Mouse (Mus musculus) forebrain, embryonic 15.5 days (tissue): Measurements from ENCODE around the gene Tgm1. TPM values are rescaled to one million over a fixed set of nuclear protein-coding genes. Genes with fewer than 3 reads are reported as not detected.

ENCODE experiments used
- ATAC-seq: fragments of 200-750 bp; cut with Nextera tagmentation; replicated peaks from 2 replicates; pipeline ENCODE4 v1.8.0; 2017; ENCODE audit warnings: mild to moderate bottlenecking, moderate TSS enrichment, moderate library complexity
- H3K27ac ChIP-seq: fragments of 300-500 bp; sonication (generic); replicated peaks from 2 replicates; pipeline ENCODE4 v1.5.1; 2015; ENCODE audit warnings: mild to moderate bottlenecking, inconsistent platforms
- H3K27me3 ChIP-seq: fragments of 300-500 bp; sonication (generic); 2 replicates; pipeline ENCODE4 v1.6.1; 2015; ENCODE audit warnings: inconsistent platforms
- H3K36me3 ChIP-seq: fragments of 300-500 bp; sonication (generic); 2 replicates; pipeline ENCODE4 v1.6.1; 2015; ENCODE audit warnings: mild to moderate bottlenecking, inconsistent platforms
- H3K4me1 ChIP-seq: fragments of 300-500 bp; sonication (generic); 2 replicates; pipeline ENCODE4 v1.6.1; 2015; ENCODE audit warnings: inconsistent platforms
- H3K4me2 ChIP-seq: fragments of 300-500 bp; sonication (generic); replicated peaks from 2 replicates; pipeline ENCODE4 v1.6.1; 2015; ENCODE audit warnings: mild to moderate bottlenecking, inconsistent platforms
- H3K4me3 ChIP-seq: fragments of 300-500 bp; sonication (generic); 2 replicates; pipeline ENCODE4 v1.5.1; 2015; ENCODE audit warnings: mild to moderate bottlenecking, inconsistent platforms
- H3K9ac ChIP-seq: fragments of 300-500 bp; sonication (generic); replicated peaks from 2 replicates; pipeline ENCODE4 v1.6.1; 2015; ENCODE audit warnings: mild to moderate bottlenecking, inconsistent platforms
- H3K9me3 ChIP-seq: fragments of 300-500 bp; sonication (generic); 2 replicates; pipeline ENCODE4 v1.6.1; 2016; ENCODE audit warnings: inconsistent platforms
- WGBS: fragments of 180-500 bp; shearing (Covaris S2); methylation state at CpG from one replicate; pipeline ENCODE4 v1.1.7; 2015; ENCODE audit warnings: mixed read lengths; 5-methylcytosine and 5-hydroxymethylcytosine counted together
- polyA plus RNA-seq: library from polyadenylated mRNA; unstranded; fragments of >200 nt; fragmentation: Nextera tagmentation; extraction: Ambion mirVana; gene quantifications from 2 replicates; pipeline ENCODE4 v1.2.1, GENCODE M21; 2015

The Tgm1 gene
- polyA plus RNA-seq, 1 experiment from 2014 or later: 0.20 TPM

- no peak for ATAC-seq
- no peak overlapping the region for H3K4me3 ChIP-seq
- no peaks in the 10 kb centered on the region for H3K9me3 ChIP-seq
- no peak overlapping the region for H3K27ac ChIP-seq
- H3K4me2 ChIP-seq: no peak overlapping the region
- no peak overlapping the region for H3K9ac ChIP-seq
- H3K36me3 ChIP-seq: peaks cover 18% of the 10 kb centered on the region
- H3K4me1 ChIP-seq: no peaks in the 10 kb centered on the region
- no peaks in the 10 kb centered on the region for H3K27me3 ChIP-seq
- 91% methylated on average over 9 of the region's 9 CpGs for WGBS
Observed at GRCm38 (mm10) chr14:55737086-55737687, 23.5 kb upstream of the Tgm1 start.

- WGBS: 78% methylated on average over 4 of the region's 4 CpGs
- H3K9me3 ChIP-seq: no peaks in the 10 kb centered on the region
- H3K4me2 ChIP-seq: no peak overlapping the region
- no peak for ATAC-seq
- no peak overlapping the region for H3K9ac ChIP-seq
- H3K4me1 ChIP-seq: 0 out of 2 replicates have a peak, but pooled peaks cover 2% of the 10 kb centered on the region
- no peak overlapping the region for H3K27ac ChIP-seq
- H3K36me3 ChIP-seq: peaks cover 14% of the 10 kb centered on the region
- no peak overlapping the region for H3K4me3 ChIP-seq
- no peaks in the 10 kb centered on the region for H3K27me3 ChIP-seq
Observed at GRCm38 (mm10) chr14:55735758-55736157, 22.0 kb upstream of the Tgm1 start.

GRCm38 (mm10) chr14:55735334-55735733 is 21.6 kb upstream of the Tgm1 start:
- no peak for ATAC-seq
- 73% methylated on average over 3 of the region's 3 CpGs for WGBS

GRCm38 (mm10) chr14:55734869-55735268 is 21.1 kb upstream of the Tgm1 start:
- no peak overlapping the region for H3K4me3 ChIP-seq
- no peak overlapping the region for H3K9ac ChIP-seq
- no peak overlapping the region for H3K4me2 ChIP-seq
- peaks cover 7% of the 10 kb centered on the region for H3K36me3 ChIP-seq
- WGBS: 73% methylated on average over 7 of the region's 7 CpGs
- ATAC-seq: no peak
- peaks cover 11% of the 10 kb centered on the region for H3K4me1 ChIP-seq
- no peak overlapping the region for H3K27ac ChIP-seq
- H3K9me3 ChIP-seq: no peaks in the 10 kb centered on the region
- H3K27me3 ChIP-seq: no peaks in the 10 kb centered on the region

More at GRCm38 (mm10) chr14:55735334-55735733, 21.6 kb upstream of the Tgm1 start:
- H3K27ac ChIP-seq: no peak overlapping the region
- H3K36me3 ChIP-seq: peaks cover 11% of the 10 kb centered on the region
- H3K9me3 ChIP-seq: no peaks in the 10 kb centered on the region
- H3K4me3 ChIP-seq: no peak overlapping the region
- H3K9ac ChIP-seq: no peak overlapping the region
- H3K27me3 ChIP-seq: no peaks in the 10 kb centered on the region
- no peak overlapping the region for H3K4me2 ChIP-seq
- H3K4me1 ChIP-seq: peaks cover 6% of the 10 kb centered on the region; the same call in 1 of the 2 replicates

- Histone ChIP-seq H3K4me2 (no peak overlapping the region), H3K4me3 (no peak overlapping the region), H3K27ac (no peak overlapping the region), H3K9me3 (no peaks in the 10 kb centered on the region), H3K27me3 (no peaks in the 10 kb centered on the region), H3K9ac (no peak overlapping the region), H3K36me3 (peaks cover 7% of the 10 kb centered on the region), H3K4me1 (peaks cover 11% of the 10 kb centered on the region)
- ATAC-seq: no peak
- WGBS: 77% methylated on average over 10 of the region's 10 CpGs
Observed at GRCm38 (mm10) chr14:55733889-55734288, 20.2 kb upstream of the Tgm1 start.

GRCm38 (mm10) chr14:55730531-55731032 is 16.9 kb upstream of the Tgm1 start:
- Histone ChIP-seq H3K4me2 (no peak overlapping the region), H3K9ac (no peak overlapping the region), H3K9me3 (no peaks in the 10 kb centered on the region), H3K4me3 (no peak overlapping the region), H3K4me1 (peaks cover 11% of the 10 kb centered on the region), H3K27ac (peak overlapping the region; percentile 52; the same call in 1 of the 2 replicates), H3K27me3 (no peaks in the 10 kb centered on the region), H3K36me3 (no peaks in the 10 kb centered on the region)
- ATAC-seq: peak; percentile 64
- WGBS: 57% methylated on average over 7 of the region's 7 CpGs

GRCm38 (mm10) chr14:55730116-55730515 is 16.4 kb upstream of the Tgm1 start:
- no peaks in the 10 kb centered on the region for H3K27me3 ChIP-seq
- no peak overlapping the region for H3K4me2 ChIP-seq
- no peak overlapping the region for H3K9ac ChIP-seq
- no peaks in the 10 kb centered on the region for H3K36me3 ChIP-seq
- peak; percentile 19; the same call in 1 of the 2 replicates for ATAC-seq
- WGBS: 63% methylated on average over 7 of the region's 7 CpGs
- peaks cover 11% of the 10 kb centered on the region for H3K4me1 ChIP-seq
- no peak overlapping the region for H3K4me3 ChIP-seq
- no peaks in the 10 kb centered on the region for H3K9me3 ChIP-seq
- peak overlapping the region; percentile 52; the same call in 1 of the 2 replicates for H3K27ac ChIP-seq

GRCm38 (mm10) chr14:55727889-55728685 is 14.4 kb upstream of the Tgm1 start:
- ATAC-seq: no peak
- H3K4me1 ChIP-seq: peaks cover 11% of the 10 kb centered on the region
- H3K9ac ChIP-seq: no peak overlapping the region
- H3K4me3 ChIP-seq: no peak overlapping the region
- H3K27ac ChIP-seq: no peak overlapping the region
- no peaks in the 10 kb centered on the region for H3K36me3 ChIP-seq
- H3K9me3 ChIP-seq: no peaks in the 10 kb centered on the region
- WGBS: 73% methylated on average over 8 of the region's 8 CpGs
- H3K4me2 ChIP-seq: no peak overlapping the region
- H3K27me3 ChIP-seq: no peaks in the 10 kb centered on the region

GRCm38 (mm10) chr14:55726261-55726660 is 12.5 kb upstream of the Tgm1 start:
- ATAC-seq: no peak
- no peaks in the 10 kb centered on the region for H3K27me3 ChIP-seq
- H3K9ac ChIP-seq: no peak overlapping the region
- H3K36me3 ChIP-seq: no peaks in the 10 kb centered on the region
- no peak overlapping the region for H3K27ac ChIP-seq
- H3K4me2 ChIP-seq: no peak overlapping the region
- H3K9me3 ChIP-seq: no peaks in the 10 kb centered on the region
- H3K4me3 ChIP-seq: no peak overlapping the region
- H3K4me1 ChIP-seq: peaks cover 20% of the 10 kb centered on the region

- Histone ChIP-seq H3K9me3 (no peaks in the 10 kb centered on the region), H3K27ac (no peak overlapping the region), H3K27me3 (no peaks in the 10 kb centered on the region), H3K36me3 (0 out of 2 replicates have a peak, but pooled peaks cover 4% of the 10 kb centered on the region), H3K4me2 (no peak overlapping the region), H3K9ac (no peak overlapping the region), H3K4me3 (no peak overlapping the region), H3K4me1 (peaks cover 13% of the 10 kb centered on the region)
- no peak for ATAC-seq
- 63% methylated on average over 8 of the region's 8 CpGs for WGBS
Observed at GRCm38 (mm10) chr14:55724411-55724871, 10.7 kb upstream of the Tgm1 start.

- Histone ChIP-seq H3K4me2 (no peak overlapping the region), H3K27ac (no peak overlapping the region), H3K27me3 (no peaks in the 10 kb centered on the region), H3K4me1 (peaks cover 13% of the 10 kb centered on the region), H3K4me3 (no peak overlapping the region), H3K9me3 (no peaks in the 10 kb centered on the region), H3K9ac (no peak overlapping the region), H3K36me3 (0 out of 2 replicates have a peak, but pooled peaks cover 5% of the 10 kb centered on the region)
- ATAC-seq: no peak
- 89% methylated on average over 7 of the region's 7 CpGs for whole genome bisulfite sequencing
Observed at GRCm38 (mm10) chr14:55723433-55723832, 9.7 kb upstream of the Tgm1 start.

- no peak for ATAC-seq
- Histone ChIP-seq H3K9me3 (no peaks in the 10 kb centered on the region), H3K27me3 (no peaks in the 10 kb centered on the region), H3K4me3 (peak overlapping the region; percentile 93), H3K4me2 (peak overlapping the region; percentile 53), H3K9ac (peak overlapping the region; percentile 81), H3K36me3 (peaks cover 10% of the 10 kb centered on the region; the same call in 1 of the 2 replicates), H3K27ac (peak overlapping the region; percentile 92), H3K4me1 (peaks cover 13% of the 10 kb centered on the region)
- WGBS: 47% methylated on average over 8 of the region's 8 CpGs
Observed at GRCm38 (mm10) chr14:55722438-55722945, 8.8 kb upstream of the Tgm1 start.
